Comparison of ENCODE assay signal across 21 mouse cellular contexts in genomic region chr10:82964491-82964890, GRCm38 (mm10). TPM values are rescaled to one million over a fixed set of nuclear protein-coding genes. Genes with fewer than 3 reads are reported as not detected.
A peak's percentile ranks its signal among the peaks of the same experiment; 100 is the strongest.
DNase-seq lines count a peak whose midpoint lies in the region; ATAC-seq and TF ChIP-seq lines count a peak whose summit lies in the region.
"Had no signal": no experiment of that assay in that cellular context is flagged by ENCODE, and none has a peak within 500 bp of the region (broad histone marks: within the 10 kb centered on the region; RNA-seq: fewer than 3 reads in every experiment).

No protein-coding gene starts in this region.

- 61% methylated on average over 7 of the region's 7 CpGs for WGBS in lung, postnatal 0 days
- WGBS in midbrain, embryonic 13.5 days: 75% methylated on average over 7 of the region's 7 CpGs
- 81% methylated on average over 7 of the region's 7 CpGs for WGBS in hindbrain, embryonic 14.5 days

- H3K4me1 ChIP-seq in lung, postnatal 0 days (ENCODE audit: insufficient read depth, low read depth, low read length): no peaks in the 10 kb centered on the region
- H3K4me1 ChIP-seq in midbrain, embryonic 13.5 days (replicated peaks): no peaks in the 10 kb centered on the region
- no peaks in the 10 kb centered on the region for H3K4me1 ChIP-seq in hindbrain, embryonic 14.5 days (replicated peaks; ENCODE audit: control insufficient read depth, insufficient read depth, low read length)
- H3K4me1 ChIP-seq: embryonic facial prominence, embryonic 13.5 days; forebrain, embryonic 12.5 days had no signal

- no peak overlapping the region for H3K27ac ChIP-seq in lung, postnatal 0 days (ENCODE audit: low read length)
- H3K27ac ChIP-seq in midbrain, embryonic 13.5 days: no peak overlapping the region
- no peak overlapping the region for H3K27ac ChIP-seq in hindbrain, embryonic 14.5 days
- H3K27ac ChIP-seq: embryonic facial prominence, embryonic 13.5 days; forebrain, embryonic 12.5 days; heart, embryonic 13.5 days had no signal

- peak; percentile 27 for DNase-seq in lung, postnatal 36 days
- no peak for DNase-seq in lung, postnatal 0 days (ENCODE audit: low spot score)
- DNase-seq in spleen, adult 12 weeks (ENCODE audit: low spot score): peak; percentile 29
- peak; percentile 23 to 54 for DNase-seq in spleen, postnatal 14 days (ENCODE audit: low spot score in 2 of 2)
- no peak for DNase-seq in left cerebral cortex, postnatal 25 days (ENCODE audit: low spot score in 2 of 2)
- no peak for DNase-seq in layer of hippocampus, postnatal 10 days (ENCODE audit: low spot score in 2 of 2)
- DNase-seq in hindbrain, embryonic 14.5 days (ENCODE audit: low spot score): no peak
- DNase-seq: adrenal gland, adult 8-10 months; cerebellum, adult 18-20 months; cerebellum, adult 9-11 months; cerebellum, postnatal 36 days; forebrain, postnatal 0 days; gastrocnemius, postnatal 25 days; heart, adult 11 months; heart, postnatal 36 days had no signal

- no peak overlapping the region for H3K9ac ChIP-seq in lung, postnatal 0 days (replicated peaks; ENCODE audit: low read depth)
- no peak overlapping the region for H3K9ac ChIP-seq in midbrain, embryonic 13.5 days (replicated peaks)
- no peak overlapping the region for H3K9ac ChIP-seq in hindbrain, embryonic 14.5 days
- H3K9ac ChIP-seq: embryonic facial prominence, embryonic 13.5 days; forebrain, embryonic 12.5 days; forebrain, postnatal 0 days; heart, embryonic 13.5 days had no signal

- H3K4me2 ChIP-seq in lung, postnatal 0 days (replicated peaks; ENCODE audit: low read depth, low read length): no peak overlapping the region
- H3K4me2 ChIP-seq in midbrain, embryonic 13.5 days (replicated peaks): no peak overlapping the region
- no peak overlapping the region for H3K4me2 ChIP-seq in hindbrain, embryonic 14.5 days (replicated peaks)
- H3K4me2 ChIP-seq: embryonic facial prominence, embryonic 13.5 days; forebrain, embryonic 12.5 days; heart, embryonic 13.5 days had no signal

- H3K27me3 ChIP-seq in lung, postnatal 0 days (replicated peaks; ENCODE audit: insufficient read depth, low read length): no peaks in the 10 kb centered on the region
- H3K27me3 ChIP-seq in midbrain, embryonic 13.5 days: no peaks in the 10 kb centered on the region
- no peaks in the 10 kb centered on the region for H3K27me3 ChIP-seq in hindbrain, embryonic 14.5 days (ENCODE audit: control insufficient read depth, insufficient read depth, low read length)
- H3K27me3 ChIP-seq: embryonic facial prominence, embryonic 13.5 days; forebrain, embryonic 12.5 days; heart, embryonic 13.5 days had no signal

- TF ChIP-seq CTCF in lung, postnatal 0 days (IDR thresholded peaks at IDR 0.05): no peak

- ATAC-seq in lung, postnatal 0 days: no peak
- no peak for ATAC-seq in midbrain, embryonic 13.5 days
- ATAC-seq in hindbrain, embryonic 14.5 days (ENCODE audit: low FRiP score): no peak
- ATAC-seq: forebrain, postnatal 0 days; hindbrain, embryonic 16.5 days had no signal

- intact Hi-C loops in left cerebral cortex, postnatal 25 days (cut with DNase I): no loop called here

- no peak overlapping the region for H3K4me3 ChIP-seq in lung, postnatal 0 days (ENCODE audit: low read depth, low read length)
- no peak overlapping the region for H3K4me3 ChIP-seq in midbrain, embryonic 13.5 days (replicated peaks)
- H3K4me3 ChIP-seq in hindbrain, embryonic 14.5 days (replicated peaks; ENCODE audit: low read length): no peak overlapping the region
- H3K4me3 ChIP-seq: embryonic facial prominence, embryonic 13.5 days; forebrain, embryonic 12.5 days; heart, embryonic 13.5 days had no signal

- H3K36me3 ChIP-seq in lung, postnatal 0 days (ENCODE audit: insufficient read depth, low read length): no peaks in the 10 kb centered on the region
- no peaks in the 10 kb centered on the region for H3K36me3 ChIP-seq in midbrain, embryonic 13.5 days
- no peaks in the 10 kb centered on the region for H3K36me3 ChIP-seq in hindbrain, embryonic 14.5 days (replicated peaks; ENCODE audit: control insufficient read depth, insufficient read depth)
- H3K36me3 ChIP-seq: embryonic facial prominence, embryonic 13.5 days; forebrain, embryonic 12.5 days; G1E; heart, embryonic 13.5 days had no signal

- no peak for TF ChIP-seq EP300 in lung, postnatal 0 days (IDR thresholded peaks at IDR 0.05)

- no peaks in the 10 kb centered on the region for H3K9me3 ChIP-seq in lung, postnatal 0 days (ENCODE audit: low read length)
- H3K9me3 ChIP-seq in midbrain, embryonic 13.5 days: no peaks in the 10 kb centered on the region
- H3K9me3 ChIP-seq in hindbrain, embryonic 14.5 days (ENCODE audit: control insufficient read depth, low read length): no peaks in the 10 kb centered on the region
- H3K9me3 ChIP-seq: embryonic facial prominence, embryonic 13.5 days; forebrain, embryonic 12.5 days; G1E; heart, embryonic 13.5 days had no signal

RNA-seq across cellular contexts. Expression of gene Chst11, which starts 20.8 kb away (rescaled TPM):
- polyA plus RNA-seq in lung, postnatal 0 days (2015; fragmentation: Nextera tagmentation; extraction: Ambion mirVana): 0.74 and 0.98 TPM in 2 replicates
- 10 to 100 TPM; 33.9 to 36.5 TPM for total RNA-seq in left cerebral cortex, postnatal 25 days (2021)
- total RNA-seq in layer of hippocampus, postnatal 10 days (2021): 10 to 100 TPM; 51.2 to 56.1 TPM
- 2.9 TPM in 2 replicates for polyA plus RNA-seq in midbrain, embryonic 13.5 days (2015; fragmentation: Nextera tagmentation; extraction: Ambion mirVana)
- polyA plus RNA-seq in hindbrain, embryonic 14.5 days (2014; fragmentation: Nextera tagmentation; extraction: Ambion mirVana): 5.0 and 5.4 TPM in 2 replicates

Comparison
In these comparisons a context has a peak if more than half of its experiments do, and no peak if none do; other contexts are left out.
1. DNase-seq: peak in lung, postnatal 36 days (single experiment), spleen, adult 12 weeks (single experiment) and spleen, postnatal 14 days (2 of 2); none in lung, postnatal 0 days (single experiment), left cerebral cortex, postnatal 25 days (0 of 2), layer of hippocampus, postnatal 10 days (0 of 2) and hindbrain, embryonic 14.5 days (single experiment).